Mouse (Mus musculus) large intestine, adult 2 months (tissue): ENCODE data around the gene Ppm1b. TPM values are rescaled to one million over a fixed set of nuclear protein-coding genes. Genes with fewer than 3 reads are reported as not detected.

Experiments used
- DNase-seq: peaks from one replicate; pipeline ENCODE4 v3.0.0-alpha.2; 2012; ENCODE audit warnings: low read depth, low spot score
- WGBS: fragments of 180-500 bp; shearing (Covaris S2); methylation state at CpG from one replicate; pipeline ENCODE4 v1.1.7; 2018; 5-methylcytosine and 5-hydroxymethylcytosine counted together
- polyA plus RNA-seq: library from polyadenylated mRNA; depleted of rRNA; stranded (reverse); fragments of >200 nt; gene quantifications from 2 replicates; pipeline ENCODE4 v1.2.3, GENCODE M21; 2012

Ppm1b gene
- polyA plus RNA-seq, 1 experiment, result 21.4 TPM

GRCm38 (mm10) chr17:85018344-85018743 lies 61.8 kb downstream of the Ppm1b start:
- DNase-seq, result no peak
- 88% methylated on average over 3 of the region's 3 CpGs for WGBS

- 44% methylated on average over 5 of the region's 5 CpGs for WGBS
- DNase-seq, result no peak
Measured at GRCm38 (mm10) chr17:85018794-85019193, 62.3 kb downstream of the Ppm1b start.

- DNase-seq, result no peak
Measured at GRCm38 (mm10) chr17:85020343-85020742, 63.8 kb downstream of the Ppm1b start.

GRCm38 (mm10) chr17:85023247-85024167 lies 67.0 kb downstream of the Ppm1b start:
- WGBS, result 35% methylated on average over 22 of the region's 22 CpGs
- DNase-seq, result peak; percentile 64

More at GRCm38 (mm10) chr17:85020343-85020742, 63.8 kb downstream of the Ppm1b start:
- WGBS, result 83% methylated on average over 3 of the region's 3 CpGs

GRCm38 (mm10) chr17:85024237-85024636 lies 67.7 kb downstream of the Ppm1b start:
- no peak for DNase-seq
- 40% methylated on average over 8 of the region's 8 CpGs for WGBS

GRCm38 (mm10) chr17:85025151-85025550 lies 68.6 kb downstream of the Ppm1b start:
- WGBS, result 51% methylated on average over 6 of the region's 6 CpGs
- DNase-seq, result no peak

GRCm38 (mm10) chr17:85026436-85026835 lies 69.9 kb downstream of the Ppm1b start:
- DNase-seq, result no peak
- WGBS, result 80% methylated on average over 6 of the region's 6 CpGs

GRCm38 (mm10) chr17:85027247-85027646 lies 70.7 kb downstream of the Ppm1b start:
- WGBS, result 36% methylated on average over 3 of the region's 3 CpGs
- DNase-seq, result no peak

GRCm38 (mm10) chr17:85028093-85028739 lies 71.7 kb downstream of the Ppm1b start, which contains the start of gene Slc3a1:
Gene Slc3a1 (plus strand): TSS chr17:85028376.
- no peak for DNase-seq
- WGBS, result 61% methylated on average over 20 of the region's 20 CpGs

- no peak for DNase-seq
- 82% methylated on average over 10 of the region's 10 CpGs for WGBS
Measured at GRCm38 (mm10) chr17:85028797-85029196, 72.3 kb downstream of the Ppm1b start.

GRCm38 (mm10) chr17:85030651-85031050 lies 74.1 kb downstream of the Ppm1b start:
- 62% methylated on average over 5 of the region's 5 CpGs for WGBS
- DNase-seq, result no peak

- DNase-seq, result no peak
- 52% methylated on average over 3 of the region's 3 CpGs for WGBS
Measured at GRCm38 (mm10) chr17:85033087-85033486, 76.5 kb downstream of the Ppm1b start.

GRCm38 (mm10) chr17:85034068-85034467 lies 77.5 kb downstream of the Ppm1b start:
- no peak for DNase-seq
- WGBS, result 59% methylated on average over 11 of the region's 11 CpGs

GRCm38 (mm10) chr17:85037855-85038254 lies 81.3 kb downstream of the Ppm1b start:
- no peak for DNase-seq
- WGBS, result 44% methylated on average over 5 of the region's 5 CpGs

GRCm38 (mm10) chr17:85038311-85038710 lies 81.8 kb downstream of the Ppm1b start:
- 90% methylated on average over 4 of the region's 4 CpGs for WGBS
- no peak for DNase-seq

- WGBS, result 98% methylated on average over 5 of the region's 5 CpGs
- no peak for DNase-seq
Measured at GRCm38 (mm10) chr17:85038761-85039160, 82.2 kb downstream of the Ppm1b start.

GRCm38 (mm10) chr17:85040913-85041312 lies 84.4 kb downstream of the Ppm1b start:
- 33% methylated on average over 7 of the region's 7 CpGs for WGBS

GRCm38 (mm10) chr17:85042419-85042818 lies 85.9 kb downstream of the Ppm1b start:
- WGBS, result 75% methylated on average over 6 of the region's 6 CpGs
- no peak for DNase-seq

More at GRCm38 (mm10) chr17:85040913-85041312, 84.4 kb downstream of the Ppm1b start:
- no peak for DNase-seq

GRCm38 (mm10) chr17:85043404-85043816 lies 86.9 kb downstream of the Ppm1b start:
- WGBS, result 28% methylated on average over 6 of the region's 6 CpGs
- DNase-seq, result no peak

GRCm38 (mm10) chr17:85044466-85044865 lies 87.9 kb downstream of the Ppm1b start:
- no peak for DNase-seq
- 40% methylated on average over 5 of the region's 5 CpGs for WGBS

GRCm38 (mm10) chr17:85045160-85045559 lies 88.6 kb downstream of the Ppm1b start:
- WGBS, result 82% methylated on average over 12 of the region's 12 CpGs

More at GRCm38 (mm10) chr17:85045160-85045559, 88.6 kb downstream of the Ppm1b start:
- DNase-seq, result no peak
